Mouse (Mus musculus) layer of hippocampus, postnatal 10 days (tissue): ENCODE data around the gene Pih1d1. TPM values are rescaled to one million over a fixed set of nuclear protein-coding genes. Genes with fewer than 3 reads are reported as not detected.
A peak's percentile ranks its signal among the peaks of the same experiment; 100 is the strongest.
"Not testable (repeated sequence)": the region's sequence is repeated elsewhere in the genome, so short reads cannot be mapped to it uniquely, and the experiment has no call there.

Source experiments
- DNase-seq, 2 experiments: peaks; one replicate each; pipeline ENCODE4 v3.0.0; 2021; ENCODE audit warnings: low spot score in 2 of 2
- long read RNA-seq: library from polyadenylated mRNA; stranded (forward); transcript quantifications from one replicate; pipeline ENCODE4 v2.0.0, GENCODE M21; 2023
- total RNA-seq, 2 experiments: library from RNA; stranded (reverse); gene quantifications; 2 replicates each; pipeline ENCODE4 v1.2.3; 2021

Gene Pih1d1
- 10 to 100 TPM; 60.7 to 63.1 TPM for total RNA-seq
- long read RNA-seq, transcript Pih1d1-201 (10 exons, 1,185 nt) = major isoform, 20 of 47 reads
- long read RNA-seq, transcript Pih1d1-206 (10 exons, 1,077 nt) = minor isoform, 10 of 47 reads
- long read RNA-seq, partial matches to known transcripts = 13 of 47 reads
- long read RNA-seq, other reads (novel, unspliced or antisense) = 3 of 47 reads

GRCm38 (mm10) chr7:45154096-45154992 lies at the start of gene Pih1d1, which contains the start of gene Aldh16a1:
Gene Pih1d1, plus strand, starts transcription at chr7:45154303.
Gene Aldh16a1, minus strand, starts transcription at chr7:45154584.
- peak; percentile 96 to 99 for DNase-seq

- DNase-seq = no peak
These were observed 49.2 kb upstream of the Pih1d1 start for GRCm38 (mm10) chr7:45104941-45105340.

DNA sequence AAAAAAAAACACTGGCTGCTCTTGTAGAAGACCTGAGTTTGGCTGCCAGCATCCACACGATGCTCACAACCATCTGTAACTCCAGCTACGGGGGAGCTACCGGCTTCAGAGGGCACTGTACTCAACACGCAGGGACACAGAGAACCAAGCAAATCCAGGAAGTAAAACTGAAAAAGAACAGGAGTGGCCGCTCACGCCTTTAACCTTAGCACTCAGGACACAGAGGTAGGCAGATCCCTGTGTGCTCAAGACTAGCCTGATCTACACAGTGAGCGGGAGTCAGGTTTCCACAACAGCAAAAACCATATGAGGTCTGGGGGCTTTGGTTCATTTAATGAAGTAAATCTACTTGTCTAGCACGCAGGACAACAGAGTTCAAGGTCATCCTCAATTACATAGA lies 48.6 kb upstream of the Pih1d1 start:
- DNase-seq = no peak

DNA sequence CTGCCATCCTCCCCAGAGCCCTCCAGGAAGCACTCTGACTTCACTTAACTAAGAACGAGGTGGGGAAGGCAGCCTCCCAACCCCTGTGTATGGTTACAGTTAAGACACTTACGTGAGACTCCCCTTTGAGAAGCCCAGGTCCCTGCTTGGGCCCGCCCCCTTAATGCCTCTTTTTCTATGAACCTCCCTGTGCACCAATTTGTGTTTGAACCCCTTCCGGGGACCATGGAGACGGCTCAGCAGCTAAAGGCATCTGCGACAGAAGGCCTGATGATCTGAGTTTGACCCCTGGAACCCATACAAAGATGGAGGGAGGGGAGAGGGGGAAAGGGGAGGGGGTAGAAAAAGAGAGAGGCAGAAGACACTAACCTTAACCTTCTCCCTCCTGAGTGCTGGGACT lies 47.7 kb upstream of the Pih1d1 start:
- DNase-seq = no peak

DNA sequence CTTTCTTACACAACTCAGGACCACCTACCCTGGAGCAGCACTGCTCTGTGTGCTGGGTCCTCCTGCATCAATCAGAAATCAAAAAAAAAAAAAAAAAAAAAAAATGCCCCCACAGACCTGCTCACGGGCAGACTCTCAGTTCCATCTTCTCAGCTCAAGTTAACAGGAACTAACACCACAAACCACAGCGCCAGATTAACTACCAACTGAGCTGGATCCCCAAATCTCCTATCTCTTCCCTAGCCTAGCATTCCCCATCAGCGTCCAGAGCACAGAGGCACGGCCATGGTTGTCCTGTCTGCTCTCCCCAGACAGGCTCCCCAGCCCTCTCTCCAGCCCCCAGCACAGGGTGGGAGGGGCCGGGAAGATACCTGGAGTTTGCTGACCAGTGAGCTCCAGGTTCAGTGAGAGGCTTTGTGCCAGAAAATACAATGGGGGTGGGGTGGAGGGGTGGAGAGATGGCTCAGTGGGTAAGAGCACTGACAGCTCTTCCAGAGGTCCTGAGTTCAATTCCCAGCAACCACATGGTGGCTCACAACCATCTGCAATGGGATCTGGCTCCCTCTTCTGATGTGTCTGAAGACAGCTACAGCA lies 47.0 kb upstream of the Pih1d1 start:
- DNase-seq = no peak

DNA sequence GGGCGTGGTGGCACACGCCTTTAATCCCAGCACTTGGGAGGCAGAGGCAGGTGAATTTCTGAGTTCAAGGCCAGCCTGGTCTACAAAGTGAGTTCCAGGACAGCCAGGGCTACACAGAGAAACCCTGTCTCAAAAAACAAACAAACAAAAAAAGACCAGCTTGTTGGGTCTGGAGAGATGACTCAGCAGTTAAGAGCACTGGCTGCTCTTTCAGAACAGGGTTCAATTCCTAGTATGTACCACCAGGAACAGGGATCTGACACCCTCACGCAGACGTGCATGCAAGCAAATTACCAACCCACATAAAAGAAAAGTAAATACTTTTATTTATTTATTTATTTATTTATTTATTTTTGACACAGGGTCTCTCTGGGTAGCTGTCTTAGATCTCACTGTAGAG lies 44.0 kb upstream of the Pih1d1 start:
- DNase-seq = not testable (repeated sequence)

- no peak for DNase-seq
These were observed 42.2 kb upstream of the Pih1d1 start for GRCm38 (mm10) chr7:45111940-45112339.

- no peak for DNase-seq
These were observed 41.6 kb upstream of the Pih1d1 start for GRCm38 (mm10) chr7:45112529-45112928.

GRCm38 (mm10) chr7:45113476-45113875 lies 40.6 kb upstream of the Pih1d1 start:
- DNase-seq = no peak

GRCm38 (mm10) chr7:45117566-45117965 lies 36.5 kb upstream of the Pih1d1 start:
- no peak for DNase-seq

- no peak for DNase-seq
These were observed 35.8 kb upstream of the Pih1d1 start for GRCm38 (mm10) chr7:45118336-45118735.

GRCm38 (mm10) chr7:45119780-45120709 lies 34.1 kb upstream of the Pih1d1 start:
- no peak for DNase-seq

GRCm38 (mm10) chr7:45121404-45121803 lies 32.7 kb upstream of the Pih1d1 start:
- DNase-seq = no peak

GRCm38 (mm10) chr7:45121966-45122365 lies 32.1 kb upstream of the Pih1d1 start:
- DNase-seq = no peak

DNA sequence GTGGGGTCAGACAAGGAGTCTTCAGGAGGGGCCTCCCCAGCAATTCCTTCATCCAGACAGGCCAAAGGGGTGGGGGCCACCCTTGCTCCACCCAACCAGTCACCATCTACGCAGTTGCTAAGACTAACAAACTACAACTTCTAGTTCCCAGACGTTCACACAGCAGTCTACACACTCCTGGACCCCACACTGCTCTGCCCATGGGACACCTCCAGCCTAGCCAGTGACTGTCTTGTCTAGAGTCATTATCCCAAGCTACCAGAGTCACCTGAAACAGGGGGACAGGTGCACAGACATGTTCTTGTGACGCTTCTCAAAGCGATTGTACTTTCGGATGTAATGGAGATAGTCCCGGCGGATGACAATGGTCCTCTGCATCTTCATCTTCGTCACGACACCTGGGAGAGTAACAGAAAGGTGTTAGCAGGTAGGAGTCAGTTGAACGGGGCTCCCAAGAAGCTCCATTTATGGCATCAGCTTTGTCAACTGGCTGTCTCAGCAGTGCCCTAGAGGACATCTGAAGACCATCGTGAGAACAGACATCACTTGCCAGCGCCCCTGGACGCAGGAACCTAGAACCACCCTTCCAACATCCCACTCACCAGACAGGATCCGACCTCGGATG lies 31.4 kb upstream of the Pih1d1 start:
- DNase-seq = no peak

DNA sequence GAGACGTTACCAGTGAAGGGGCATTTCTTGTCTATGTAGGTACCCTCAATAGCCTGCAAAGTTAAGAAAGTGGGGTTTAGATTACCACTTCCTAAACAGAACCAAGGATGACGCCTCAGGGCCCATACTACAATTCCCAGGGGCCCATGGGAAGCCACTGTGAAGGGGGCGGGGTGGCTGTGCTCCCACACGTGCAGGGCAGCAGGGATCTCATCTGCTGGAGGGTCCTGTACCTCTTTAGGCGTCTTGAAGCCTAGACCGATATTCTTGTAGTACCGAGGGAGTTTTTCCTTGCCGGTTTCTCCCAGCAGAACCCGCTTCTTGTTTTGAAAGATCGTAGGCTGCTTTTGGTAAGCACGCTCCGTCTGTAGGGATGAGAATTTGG lies 30.9 kb upstream of the Pih1d1 start:
- DNase-seq = no peak

DNA sequence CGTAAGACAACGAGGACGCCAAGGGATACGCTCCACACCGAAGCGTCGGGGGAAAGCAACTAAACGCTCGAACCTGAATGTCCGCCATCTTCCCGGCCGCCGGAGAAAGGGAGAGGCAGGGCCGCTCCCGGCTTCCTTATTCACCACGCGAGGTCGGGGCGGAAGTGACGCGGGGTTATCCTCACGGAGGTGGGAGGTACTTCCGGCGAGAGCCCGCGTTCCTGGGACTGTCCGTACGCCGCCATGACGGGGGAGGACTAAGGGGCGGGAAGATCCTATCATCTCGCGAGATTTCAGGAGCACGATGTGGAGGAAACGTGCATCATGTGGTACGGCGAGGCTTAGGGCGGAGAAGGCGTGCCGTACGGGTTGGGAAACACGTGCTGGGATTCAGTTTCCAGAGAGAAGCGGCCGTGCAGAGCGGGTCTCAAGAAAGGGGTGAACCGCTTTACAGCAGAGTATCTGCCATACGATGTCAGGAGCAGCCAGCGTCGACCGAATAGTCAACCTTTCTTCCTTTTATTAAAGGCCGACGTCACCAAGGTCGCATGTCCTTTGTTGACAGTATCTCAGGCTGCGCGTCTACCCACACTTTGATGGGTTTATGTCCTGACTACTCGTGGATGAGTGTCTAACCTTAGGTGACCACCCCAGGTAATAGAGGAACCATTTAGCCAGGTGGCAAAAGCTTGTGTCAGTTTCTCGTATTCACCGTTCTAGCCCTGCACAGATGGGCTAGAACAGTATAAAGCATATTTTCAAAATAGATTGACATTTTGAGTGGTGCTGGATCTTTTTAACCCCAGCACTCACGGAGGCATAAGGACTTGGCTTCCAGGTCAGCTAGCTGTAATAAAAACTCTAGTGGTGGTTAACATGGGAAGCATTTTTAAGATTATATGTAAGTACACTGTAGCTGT lies 29.6 kb upstream of the Pih1d1 start, which contains the start of gene Rps11:
Gene Rps11, minus strand, starts transcription at position 216 of the 920 bp plus-strand sequence.
- peak; percentile 98 to 99 for DNase-seq

DNA sequence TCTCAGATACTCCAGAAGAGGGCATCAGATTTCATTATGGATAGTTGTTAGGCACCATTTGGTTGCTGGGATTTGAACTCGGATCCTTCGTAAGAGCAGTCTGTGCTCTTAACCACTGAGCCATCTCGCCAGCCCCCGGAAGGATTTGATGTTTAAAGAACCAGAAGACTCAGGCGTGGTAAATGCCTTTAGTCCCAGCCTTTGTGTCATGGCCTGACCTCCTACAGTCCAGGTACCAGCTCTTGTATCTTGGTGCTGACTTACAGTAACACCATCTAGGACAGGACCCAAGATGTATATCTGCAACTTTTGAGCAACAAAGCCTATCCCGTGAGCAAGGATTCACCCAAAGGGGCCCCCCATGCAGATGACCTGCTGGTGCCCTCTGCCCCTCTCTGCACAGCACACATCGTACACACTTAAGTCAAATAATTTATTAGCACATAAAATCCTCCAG lies 28.9 kb upstream of the Pih1d1 start:
- DNase-seq = no peak

DNA sequence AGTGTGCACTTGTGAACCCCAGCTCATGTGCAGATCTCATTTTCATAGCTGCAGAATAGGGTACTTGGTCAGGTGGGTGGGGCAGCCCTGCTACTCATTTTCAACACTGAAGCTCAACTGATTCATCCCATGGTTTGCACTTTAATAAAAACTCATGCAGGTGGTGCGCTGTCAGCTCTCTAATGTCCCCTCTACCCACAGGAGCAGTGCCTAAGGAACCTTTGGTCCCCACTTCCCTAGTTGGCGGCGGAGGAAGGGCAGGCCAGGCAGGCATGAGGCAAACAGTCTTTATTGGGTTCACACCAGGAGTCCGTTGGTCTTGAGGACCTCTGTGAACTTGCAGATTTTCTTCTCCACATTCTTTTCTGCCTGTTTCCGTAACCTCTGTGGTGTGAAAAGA lies 28.5 kb upstream of the Pih1d1 start:
- DNase-seq = not testable (repeated sequence)
